Mouse (Mus musculus) stomach, postnatal 0 days (tissue): ENCODE results near the gene Hist1h1c. TPM values are rescaled to one million over a fixed set of nuclear protein-coding genes. Genes with fewer than 3 reads are reported as not detected.

Source experiments
- ATAC-seq: fragments of 200-750 bp; cut with Nextera tagmentation; 2 replicates; pipeline ENCODE4 v1.8.0; 2017; ENCODE audit not compliant: low FRiP score, low TSS enrichment
- DNase-seq: peaks from one replicate; pipeline ENCODE4 v3.0.0-alpha.2; 2016; ENCODE audit warnings: low spot score
- H3K27ac ChIP-seq: fragments of 300-500 bp; sonication (generic); replicated peaks from 2 replicates; pipeline ENCODE4 v1.5.1; 2014; ENCODE audit warnings: mild to moderate bottlenecking, control low read depth
- H3K27me3 ChIP-seq: fragments of 300-500 bp; sonication (generic); 2 replicates; pipeline ENCODE4 v1.6.1; 2014; ENCODE audit warnings: low read length; ENCODE audit not compliant: control insufficient read depth, insufficient read depth
- H3K36me3 ChIP-seq: fragments of 300-500 bp; sonication (generic); 2 replicates; pipeline ENCODE4 v1.6.1; 2014; ENCODE audit warnings: low read length, mixed read lengths; ENCODE audit not compliant: control insufficient read depth, insufficient read depth
- H3K4me1 ChIP-seq: fragments of 300-500 bp; sonication (generic); replicated peaks from 2 replicates; pipeline ENCODE4 v1.6.1; 2014; ENCODE audit warnings: antibody characterized with exemption; ENCODE audit not compliant: control insufficient read depth, insufficient read depth
- H3K4me2 ChIP-seq: fragments of 300-500 bp; sonication (generic); replicated peaks from 2 replicates; pipeline ENCODE4 v1.6.1; 2014; ENCODE audit warnings: low read depth, mild to moderate bottlenecking, control low read depth, moderate library complexity
- H3K4me3 ChIP-seq: fragments of 300-500 bp; sonication (generic); 2 replicates; pipeline ENCODE4 v1.5.1; 2014; ENCODE audit warnings: low read depth, low read length, control low read depth
- H3K9ac ChIP-seq: fragments of 300-500 bp; sonication (generic); 2 replicates; pipeline ENCODE4 v1.6.1; 2014; ENCODE audit warnings: mild to moderate bottlenecking, low read length, control low read depth, mixed read lengths
- H3K9me3 ChIP-seq: fragments of 300-500 bp; sonication (generic); 2 replicates; pipeline ENCODE4 v1.6.1; 2016; ENCODE audit warnings: low read length; ENCODE audit not compliant: control insufficient read depth
- CTCF ChIP-seq: IDR thresholded peaks from 2 replicates; pipeline ENCODE4 v1.5.1; 2016; ENCODE audit warnings: antibody characterized with exemption, low read depth, mild to moderate bottlenecking, moderate library complexity
- EP300 ChIP-seq: optimal IDR thresholded peaks from 2 replicates; pipeline ENCODE3; 2016; ENCODE audit warnings: antibody characterized with exemption
- WGBS: fragments of 180-500 bp; shearing (Covaris S2); extraction: QIAGEN DNeasy Blood & Tissue Kit; methylation state at CpG from one replicate; pipeline ENCODE4 v1.1.7; 2014; 5-methylcytosine and 5-hydroxymethylcytosine counted together
- polyA plus RNA-seq: library from polyadenylated mRNA; unstranded; fragments of >200 nt; fragmentation: Nextera tagmentation; extraction: Ambion mirVana; gene quantifications from 2 replicates; pipeline ENCODE4 v1.2.1, GENCODE M21; 2015

The Hist1h1c gene
- polyA plus RNA-seq, 1 experiment from 2014 or later, result 104 TPM

DNA sequence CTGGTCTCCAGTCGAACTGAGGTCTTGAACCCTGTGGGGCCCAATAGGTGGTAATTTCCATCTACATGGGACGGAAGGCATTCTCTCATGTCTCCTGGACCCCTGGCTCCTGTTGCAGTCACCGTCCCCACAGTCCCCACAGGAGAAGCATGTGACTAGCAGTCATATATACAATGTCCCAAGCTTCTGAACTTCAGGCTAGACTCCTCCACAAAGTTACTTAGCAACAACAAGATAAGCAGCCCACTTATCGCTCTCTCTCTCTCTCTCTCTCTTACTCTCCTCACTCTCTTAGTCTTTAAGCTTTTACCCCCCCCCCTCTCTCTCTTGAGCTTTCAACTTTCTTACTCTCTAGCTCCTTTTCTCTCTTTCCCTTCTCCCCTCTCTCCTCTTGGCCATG, 14.4 kb upstream of the Hist1h1c start:
- 73% methylated on average over 4 of the region's 4 CpGs for WGBS

DNA sequence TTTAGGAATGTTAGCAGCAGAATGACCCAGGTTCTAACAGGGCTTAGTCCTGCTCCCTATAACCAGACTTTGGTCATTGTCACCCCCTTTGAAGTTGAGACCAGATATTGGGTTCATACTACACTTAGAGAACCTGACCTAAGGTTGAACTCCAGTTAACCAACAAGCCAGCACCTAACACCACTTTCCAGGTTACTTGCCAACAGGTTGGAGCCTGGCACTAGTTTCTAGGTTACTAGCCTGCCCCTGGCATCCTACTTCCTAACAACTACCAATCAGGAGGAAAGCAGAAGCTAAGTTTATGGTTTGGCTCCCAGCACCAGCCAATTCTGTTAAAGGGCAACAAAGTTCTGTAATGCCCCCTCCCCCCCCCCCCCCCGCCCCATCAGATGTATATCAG, 13.4 kb upstream of the Hist1h1c start:
- no peak for ATAC-seq
- no peak overlapping the region for H3K4me3 ChIP-seq
- H3K36me3 ChIP-seq, result no peaks in the 10 kb centered on the region
- TF ChIP-seq CTCF (no peak), EP300 (no peak)
- no peaks in the 10 kb centered on the region for H3K9me3 ChIP-seq
- WGBS, result 78% methylated on average over 1 of the region's 1 CpGs
- no peak overlapping the region for H3K4me2 ChIP-seq
- no peaks in the 10 kb centered on the region for H3K4me1 ChIP-seq
- DNase-seq, result peak; percentile 10
- H3K27ac ChIP-seq, result no peak overlapping the region
- no peak overlapping the region for H3K9ac ChIP-seq
- no peaks in the 10 kb centered on the region for H3K27me3 ChIP-seq

More for the DNA sequence above, 14.4 kb upstream of the Hist1h1c start:
- no peak for DNase-seq
- Histone ChIP-seq H3K36me3 (no peaks in the 10 kb centered on the region), H3K9ac (no peak overlapping the region), H3K27me3 (no peaks in the 10 kb centered on the region), H3K4me3 (no peak overlapping the region), H3K9me3 (no peaks in the 10 kb centered on the region), H3K4me1 (no peaks in the 10 kb centered on the region), H3K27ac (no peak overlapping the region), H3K4me2 (no peak overlapping the region)
- no peak for ATAC-seq
- TF ChIP-seq CTCF (no peak), EP300 (no peak)

DNA sequence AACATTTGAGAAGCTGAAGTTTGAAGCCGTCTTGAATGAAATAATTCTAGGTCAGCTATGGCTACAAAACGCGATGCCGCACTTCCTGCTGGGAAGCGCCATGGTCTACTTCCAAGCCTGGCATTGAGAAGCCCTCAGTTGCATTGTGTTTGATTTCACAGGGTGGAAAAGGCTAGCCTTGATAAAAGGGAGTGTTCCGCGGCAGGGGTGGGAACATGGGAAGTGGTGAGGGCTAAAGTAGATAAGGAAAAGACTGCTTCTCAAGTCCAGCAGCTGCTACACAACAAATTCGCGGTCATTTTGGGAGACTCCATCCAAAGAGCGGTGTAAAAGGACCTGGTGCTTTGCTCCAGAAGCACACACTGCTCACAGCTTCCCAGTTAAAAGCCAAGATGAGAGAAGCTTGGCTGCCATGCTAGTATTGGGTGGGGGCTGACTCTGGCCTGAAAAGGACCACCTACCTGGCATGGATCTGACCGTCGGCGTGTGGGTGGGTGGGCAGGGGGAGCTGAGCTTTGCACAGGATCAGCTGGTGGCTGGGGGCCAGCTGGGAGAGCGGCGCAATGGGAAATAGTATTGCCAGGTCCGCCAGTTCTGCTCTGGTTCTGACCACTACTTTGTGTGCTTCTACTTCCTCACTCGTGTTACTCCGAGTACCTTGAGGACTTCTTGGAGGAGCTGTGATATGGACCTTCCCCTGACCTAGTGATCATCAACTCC, 10.0 kb upstream of the Hist1h1c start:
- WGBS, result 86% methylated on average over 18 of the region's 18 CpGs
- H3K4me1 ChIP-seq, result no peaks in the 10 kb centered on the region
- H3K9me3 ChIP-seq, result no peaks in the 10 kb centered on the region
- no peak overlapping the region for H3K9ac ChIP-seq
- DNase-seq, result no peak
- no peaks in the 10 kb centered on the region for H3K27me3 ChIP-seq
- no peak overlapping the region for H3K4me2 ChIP-seq
- ATAC-seq, result no peak
- no peak for TF ChIP-seq EP300
- TF ChIP-seq CTCF, result no peak
- H3K36me3 ChIP-seq, result no peaks in the 10 kb centered on the region
- H3K27ac ChIP-seq, result no peak overlapping the region
- H3K4me3 ChIP-seq, result no peak overlapping the region

DNA sequence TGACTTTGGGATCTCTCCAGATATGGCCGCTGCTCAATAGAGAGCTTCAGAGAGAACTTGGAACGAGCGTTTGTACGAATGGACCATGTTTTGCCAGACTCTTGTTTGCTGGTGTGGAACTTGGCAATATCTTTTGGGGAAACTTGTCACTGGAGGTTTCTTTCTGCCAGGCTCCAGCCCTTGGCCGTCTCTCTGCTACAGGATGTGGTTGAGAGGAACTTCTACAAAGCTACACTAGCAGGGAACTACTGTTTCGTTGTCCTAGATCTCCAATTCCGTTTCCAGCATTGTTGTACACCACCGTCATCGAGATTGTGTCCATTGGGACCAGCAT, 9.4 kb upstream of the Hist1h1c start:
- ATAC-seq (no peak), DNase-seq (no peak)
- WGBS, result 91% methylated on average over 9 of the region's 9 CpGs
- H3K27me3 ChIP-seq, result no peaks in the 10 kb centered on the region
- TF ChIP-seq CTCF, result no peak
- no peak for TF ChIP-seq EP300
- H3K9ac ChIP-seq, result no peak overlapping the region
- H3K4me2 ChIP-seq, result no peak overlapping the region
- no peaks in the 10 kb centered on the region for H3K9me3 ChIP-seq
- no peak overlapping the region for H3K27ac ChIP-seq
- no peak overlapping the region for H3K4me3 ChIP-seq
- H3K36me3 ChIP-seq, result no peaks in the 10 kb centered on the region
- H3K4me1 ChIP-seq, result no peaks in the 10 kb centered on the region

DNA sequence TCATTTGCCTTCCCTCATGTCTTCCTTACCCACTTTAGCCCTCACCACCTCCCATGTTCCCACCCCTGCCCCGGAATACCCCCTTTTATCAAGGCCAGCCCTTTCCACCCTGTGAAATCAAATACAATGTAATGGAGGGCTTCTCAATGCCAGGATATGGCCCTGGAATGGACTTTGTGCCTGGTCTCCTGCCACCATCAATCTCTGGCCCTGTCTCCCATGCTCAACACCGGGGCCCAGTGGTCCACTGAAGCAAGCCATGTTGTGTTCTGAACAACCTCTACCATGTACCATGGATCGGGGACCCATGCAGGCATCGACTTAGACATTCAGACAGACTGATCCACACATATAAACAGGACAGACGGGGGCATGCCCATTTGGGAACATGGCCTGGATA, 8.9 kb upstream of the Hist1h1c start:
- no peak for TF ChIP-seq EP300
- TF ChIP-seq CTCF, result no peak
- H3K4me2 ChIP-seq, result no peak overlapping the region
- no peak for DNase-seq
- H3K27ac ChIP-seq, result no peak overlapping the region
- 90% methylated on average over 5 of the region's 5 CpGs for WGBS
- H3K9me3 ChIP-seq, result no peaks in the 10 kb centered on the region
- no peaks in the 10 kb centered on the region for H3K36me3 ChIP-seq
- no peak overlapping the region for H3K9ac ChIP-seq
- no peaks in the 10 kb centered on the region for H3K4me1 ChIP-seq
- no peak overlapping the region for H3K4me3 ChIP-seq
- H3K27me3 ChIP-seq, result no peaks in the 10 kb centered on the region
- ATAC-seq, result no peak

DNA sequence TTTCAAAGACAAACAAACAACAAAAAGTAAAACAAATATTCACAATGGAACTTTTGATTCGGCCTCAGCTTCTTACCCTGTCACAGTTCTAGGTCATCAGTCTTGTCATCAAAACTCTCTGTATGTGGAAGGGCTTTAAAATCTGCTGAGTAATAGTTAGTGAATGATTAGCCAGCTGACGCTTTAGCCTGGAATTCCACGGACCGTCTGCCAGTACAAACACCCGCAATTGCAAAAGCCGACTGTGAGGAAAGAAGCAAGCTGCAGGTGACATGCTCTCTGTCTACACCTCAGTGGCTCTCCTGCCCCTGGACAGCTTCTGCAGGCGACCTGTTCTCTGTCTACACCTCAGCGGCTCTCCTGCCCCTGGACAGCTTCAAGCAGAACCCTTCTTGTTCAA, 8.1 kb upstream of the Hist1h1c start:
- peak; percentile 62 for DNase-seq
- no peaks in the 10 kb centered on the region for H3K4me1 ChIP-seq
- no peak overlapping the region for H3K9ac ChIP-seq
- TF ChIP-seq CTCF (no peak), EP300 (no peak)
- no peak overlapping the region for H3K4me3 ChIP-seq
- no peak overlapping the region for H3K4me2 ChIP-seq
- no peaks in the 10 kb centered on the region for H3K9me3 ChIP-seq
- WGBS, result 19% methylated on average over 8 of the region's 8 CpGs
- no peaks in the 10 kb centered on the region for H3K27me3 ChIP-seq
- ATAC-seq, result peak; percentile 87
- H3K36me3 ChIP-seq, result no peaks in the 10 kb centered on the region
- no peak overlapping the region for H3K27ac ChIP-seq
